Mouse (Mus musculus): ENCODE data around the gene Olfr1241. TPM values are rescaled to one million over a fixed set of nuclear protein-coding genes. Genes with fewer than 3 reads are reported as not detected.

Olfr1241 gene
- polyA plus RNA-seq (2015; fragmentation: Nextera tagmentation; extraction: Ambion mirVana) = not detected in 2 replicates

DNA sequence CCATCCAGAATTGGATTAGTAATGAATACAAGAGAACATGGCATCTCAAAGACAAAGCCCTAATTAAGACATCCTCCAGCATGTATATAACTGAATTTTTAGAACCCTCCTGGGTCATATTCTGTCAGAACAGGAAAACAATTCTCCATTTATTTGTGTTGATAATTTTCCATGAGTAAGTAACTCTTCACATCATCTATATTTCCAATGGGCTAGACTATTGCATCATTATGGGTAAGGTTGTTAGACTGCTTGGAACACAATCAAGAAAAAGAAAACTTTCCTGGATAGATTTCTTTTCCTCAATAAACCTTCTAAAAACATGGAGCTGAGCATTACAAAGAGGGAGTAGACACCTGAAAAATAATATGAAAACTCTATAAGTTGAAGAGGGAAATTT, at the start of gene Olfr1241:
Olfr1241 (minus strand) TSS at position 101 of the 400 bp plus-strand sequence.
- Histone ChIP-seq H3K4me1 (ENCODE audit: control insufficient read depth, insufficient read depth, low read length) (no peaks in the 10 kb centered on the region), H3K9me3 (replicated peaks; ENCODE audit: control insufficient read depth, low read length) (no peaks in the 10 kb centered on the region), H3K27ac (ENCODE audit: low read length) (no peak within 1 kb of the TSS), H3K36me3 (ENCODE audit: control insufficient read depth, insufficient read depth, low read length) (no peaks in the 10 kb centered on the region), H3K9ac (ENCODE audit: low read length) (no peak within 1 kb of the TSS), H3K4me3 (replicated peaks; ENCODE audit: low read length) (no peak within 1 kb of the TSS), H3K27me3 (ENCODE audit: control insufficient read depth, insufficient read depth, low read length) (no peaks in the 10 kb centered on the region), H3K4me2 (ENCODE audit: low read depth, low read length) (no peak within 1 kb of the TSS)
- ATAC-seq (ENCODE audit: insufficient read depth, low FRiP score) = no peak

DNA sequence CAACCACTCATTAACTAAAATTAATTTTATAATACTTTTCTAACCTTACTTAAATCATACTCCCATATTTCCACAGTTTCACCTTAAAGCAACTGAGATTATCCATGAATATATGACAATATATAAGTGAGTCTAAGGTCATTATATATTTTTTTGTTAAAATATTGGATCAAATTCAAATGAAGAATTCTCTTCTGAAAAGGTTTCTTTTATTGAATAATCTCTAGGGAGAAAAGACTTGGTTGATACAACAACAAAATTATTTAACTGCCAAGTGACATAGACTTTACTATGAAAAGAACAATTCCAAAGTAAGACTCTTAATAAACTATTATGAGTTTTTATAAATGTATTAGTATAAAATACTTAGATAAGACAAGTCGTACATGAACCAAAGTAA, 44.5 kb upstream of the Olfr1241 start, which contains the start of gene Olfr1243:
Olfr1243 (minus strand) TSS at position 101 of the 400 bp plus-strand sequence.
- Histone ChIP-seq H3K9ac (ENCODE audit: low read length) (no peak within 1 kb of the TSS), H3K36me3 (ENCODE audit: control insufficient read depth, insufficient read depth, low read length) (no peaks in the 10 kb centered on the region), H3K9me3 (replicated peaks; ENCODE audit: control insufficient read depth, low read length) (no peaks in the 10 kb centered on the region), H3K4me1 (ENCODE audit: control insufficient read depth, insufficient read depth, low read length) (no peaks in the 10 kb centered on the region), H3K27ac (ENCODE audit: low read length) (no peak within 1 kb of the TSS), H3K27me3 (ENCODE audit: control insufficient read depth, insufficient read depth, low read length) (no peaks in the 10 kb centered on the region), H3K4me2 (ENCODE audit: low read depth, low read length) (no peak within 1 kb of the TSS), H3K4me3 (replicated peaks; ENCODE audit: low read length) (no peak within 1 kb of the TSS)
- WGBS = 92% methylated on average over 1 of the region's 1 CpGs
- ATAC-seq (ENCODE audit: insufficient read depth, low FRiP score) = no peak

DNA sequence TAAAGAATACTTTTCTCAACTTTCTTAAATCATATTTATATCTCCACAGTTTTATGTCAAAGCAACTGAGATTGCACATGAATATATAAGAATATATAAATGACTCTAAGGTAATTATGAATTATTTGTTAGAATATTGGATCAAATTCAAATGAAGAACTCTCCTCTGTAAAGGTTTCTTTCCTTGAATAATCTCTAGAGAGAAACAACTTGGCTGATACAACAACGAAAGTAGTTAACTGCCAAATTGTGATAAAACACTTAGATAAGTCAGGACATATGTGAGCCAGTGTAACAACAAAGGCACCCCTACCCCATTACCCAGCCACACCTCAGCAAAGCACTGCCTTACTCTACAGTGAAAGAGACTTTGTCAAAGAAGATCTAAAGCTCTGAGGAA, 11.3 kb upstream of the Olfr1241 start, which contains the start of gene Olfr1242:
Olfr1242 (minus strand) TSS at position 101 of the 400 bp plus-strand sequence.
- Histone ChIP-seq H3K4me3 (replicated peaks; ENCODE audit: low read length) (no peak within 1 kb of the TSS), H3K4me1 (ENCODE audit: control insufficient read depth, insufficient read depth, low read length) (no peaks in the 10 kb centered on the region), H3K36me3 (ENCODE audit: control insufficient read depth, insufficient read depth, low read length) (no peaks in the 10 kb centered on the region), H3K9me3 (replicated peaks; ENCODE audit: control insufficient read depth, low read length) (no peaks in the 10 kb centered on the region), H3K27ac (ENCODE audit: low read length) (no peak within 1 kb of the TSS), H3K9ac (ENCODE audit: low read length) (no peak within 1 kb of the TSS), H3K4me2 (ENCODE audit: low read depth, low read length) (no peak within 1 kb of the TSS), H3K27me3 (ENCODE audit: control insufficient read depth, insufficient read depth, low read length) (no peaks in the 10 kb centered on the region)
- 54% methylated on average over 1 of the region's 1 CpGs for WGBS
- ATAC-seq (ENCODE audit: insufficient read depth, low FRiP score) = no peak

DNA sequence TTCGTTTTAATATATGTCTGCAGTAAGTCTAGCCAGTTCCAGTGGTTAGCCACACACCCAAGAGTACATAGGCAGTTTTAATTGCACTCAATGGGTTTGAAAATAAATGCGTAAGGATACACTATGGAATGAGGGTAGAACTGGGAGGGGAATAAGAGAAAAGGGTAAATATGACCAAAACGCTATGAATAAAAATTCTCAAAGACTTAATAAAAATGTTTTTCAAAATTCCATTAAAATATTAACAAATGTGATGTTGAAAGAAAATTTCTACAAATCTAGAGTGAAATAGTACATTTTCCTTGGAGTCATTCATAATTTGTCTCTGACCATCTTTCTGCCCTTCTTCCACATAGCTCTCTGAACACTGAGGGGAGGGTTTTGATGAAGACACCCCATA, 44.0 kb downstream of the Olfr1241 start, which contains the start of gene Olfr1240:
Olfr1240 (minus strand) TSS at position 101 of the 400 bp plus-strand sequence.
- H3K9ac ChIP-seq (ENCODE audit: low read length) = no peak within 1 kb of the TSS
- H3K4me1 ChIP-seq (ENCODE audit: control insufficient read depth, insufficient read depth, low read length) = no peaks in the 10 kb centered on the region
- H3K9me3 ChIP-seq (replicated peaks; ENCODE audit: control insufficient read depth, low read length) = no peaks in the 10 kb centered on the region
- no peaks in the 10 kb centered on the region for H3K36me3 ChIP-seq (ENCODE audit: control insufficient read depth, insufficient read depth, low read length)
- no peaks in the 10 kb centered on the region for H3K27me3 ChIP-seq (ENCODE audit: control insufficient read depth, insufficient read depth, low read length)
- no peak within 1 kb of the TSS for H3K4me3 ChIP-seq (replicated peaks; ENCODE audit: low read length)
- H3K27ac ChIP-seq (ENCODE audit: low read length) = no peak within 1 kb of the TSS
- no peak within 1 kb of the TSS for H3K4me2 ChIP-seq (ENCODE audit: low read depth, low read length)
- WGBS = 82% methylated on average over 3 of the region's 3 CpGs
- ATAC-seq (ENCODE audit: insufficient read depth, low FRiP score) = no peak

Other genes with a start within 250 kb of the Olfr1241 start
- not detected in 2 replicates for gene Olfr1228, start 233.1 kb downstream of the Olfr1241 start, polyA plus RNA-seq (2015; fragmentation: Nextera tagmentation; extraction: Ambion mirVana)
- gene Olfr1229, start 199.1 kb downstream of the Olfr1241 start, polyA plus RNA-seq (2015; fragmentation: Nextera tagmentation; extraction: Ambion mirVana) = not detected in 2 replicates
- gene Olfr1230, start 189.9 kb downstream of the Olfr1241 start, polyA plus RNA-seq (2015; fragmentation: Nextera tagmentation; extraction: Ambion mirVana) = not detected in 2 replicates
- gene Olfr1231, start 180.1 kb downstream of the Olfr1241 start, polyA plus RNA-seq (2015; fragmentation: Nextera tagmentation; extraction: Ambion mirVana) = not detected in 2 replicates
- gene Olfr1232, start 157.5 kb downstream of the Olfr1241 start, polyA plus RNA-seq (2015; fragmentation: Nextera tagmentation; extraction: Ambion mirVana) = not detected in 2 replicates
- not detected in 2 replicates for gene Olfr1233, start 144.7 kb downstream of the Olfr1241 start, polyA plus RNA-seq (2015; fragmentation: Nextera tagmentation; extraction: Ambion mirVana)
- not detected in 2 replicates for gene Olfr1234, start 122.3 kb downstream of the Olfr1241 start, polyA plus RNA-seq (2015; fragmentation: Nextera tagmentation; extraction: Ambion mirVana)
- gene Olfr1238, start 77.5 kb downstream of the Olfr1241 start, polyA plus RNA-seq (2015; fragmentation: Nextera tagmentation; extraction: Ambion mirVana) = not detected in 2 replicates
- gene Olfr1239, start 66.7 kb downstream of the Olfr1241 start, polyA plus RNA-seq (2015; fragmentation: Nextera tagmentation; extraction: Ambion mirVana) = not detected in 2 replicates
- gene Olfr1240, start 44.1 kb downstream of the Olfr1241 start, polyA plus RNA-seq (2015; fragmentation: Nextera tagmentation; extraction: Ambion mirVana) = not detected in 2 replicates
- gene Olfr1242, start 11.2 kb upstream of the Olfr1241 start, polyA plus RNA-seq (2015; fragmentation: Nextera tagmentation; extraction: Ambion mirVana) = not detected in 2 replicates
- gene Olfr1243, start 44.4 kb upstream of the Olfr1241 start, polyA plus RNA-seq (2015; fragmentation: Nextera tagmentation; extraction: Ambion mirVana) = not detected in 2 replicates
- not detected in 2 replicates for gene Olfr1245, start 91.3 kb upstream of the Olfr1241 start, polyA plus RNA-seq (2015; fragmentation: Nextera tagmentation; extraction: Ambion mirVana)
- not detected in 2 replicates for gene Olfr1246, start 106.0 kb upstream of the Olfr1241 start, polyA plus RNA-seq (2015; fragmentation: Nextera tagmentation; extraction: Ambion mirVana)
- gene Olfr1247, start 127.0 kb upstream of the Olfr1241 start, polyA plus RNA-seq (2015; fragmentation: Nextera tagmentation; extraction: Ambion mirVana) = not detected in 2 replicates
- gene Olfr1248, start 131.1 kb upstream of the Olfr1241 start, polyA plus RNA-seq (2015; fragmentation: Nextera tagmentation; extraction: Ambion mirVana) = not detected in 2 replicates
- not detected in 2 replicates for gene Olfr1249, start 147.9 kb upstream of the Olfr1241 start, polyA plus RNA-seq (2015; fragmentation: Nextera tagmentation; extraction: Ambion mirVana)
- gene Olfr1250, start 174.3 kb upstream of the Olfr1241 start, polyA plus RNA-seq (2015; fragmentation: Nextera tagmentation; extraction: Ambion mirVana) = not detected in 2 replicates
- not detected in 2 replicates for gene Olfr1251, start 184.8 kb upstream of the Olfr1241 start, polyA plus RNA-seq (2015; fragmentation: Nextera tagmentation; extraction: Ambion mirVana)
- not detected in 2 replicates for gene Olfr1252, start 237.9 kb upstream of the Olfr1241 start, polyA plus RNA-seq (2015; fragmentation: Nextera tagmentation; extraction: Ambion mirVana)

All from stomach, embryonic 16.5 days (tissue).